Mouse (Mus musculus) telencephalon, adult 2 months (tissue): ENCODE data around the gene Iqch.

Source experiments
- DNase-seq: peaks from one replicate; pipeline ENCODE4 v3.0.0-alpha.2; 2011; ENCODE audit warnings: low read depth, low spot score

Iqch gene

GRCm38 (mm10) chr9:63612565-63613515 lies 10.5 kb upstream of the Iqch start:
- DNase-seq = no peak

GRCm38 (mm10) chr9:63611967-63612366 lies 9.7 kb upstream of the Iqch start:
- no peak for DNase-seq

DNA sequence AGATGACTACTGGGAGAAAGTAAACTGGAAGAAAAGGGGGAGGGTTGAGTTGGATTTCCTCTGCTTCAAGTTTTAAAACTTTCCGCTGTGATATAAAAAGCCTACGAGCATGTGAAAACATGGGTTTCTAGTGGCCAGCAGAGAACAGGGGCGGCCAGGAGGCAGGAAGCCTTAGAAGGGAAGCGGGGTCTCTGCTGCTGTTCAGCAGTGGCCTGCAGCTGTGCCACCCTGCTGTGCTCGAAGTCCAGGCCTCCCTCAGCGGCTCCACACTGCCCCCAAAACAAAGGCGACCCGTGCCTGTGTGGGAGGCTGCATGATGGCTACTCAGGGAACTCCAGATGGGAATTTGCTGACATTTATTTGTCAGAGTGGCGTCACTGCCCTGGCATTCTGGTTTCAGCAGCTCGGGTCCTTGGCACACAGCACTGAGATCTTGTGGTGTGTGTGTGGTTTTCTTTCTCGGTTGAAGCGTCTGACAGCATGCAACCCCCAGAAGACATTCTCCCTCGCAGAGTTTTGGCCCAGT lies 8.6 kb upstream of the Iqch start:
- DNase-seq = no peak

GRCm38 (mm10) chr9:63610231-63610630 lies 7.9 kb upstream of the Iqch start:
- DNase-seq = no peak

- DNase-seq = no peak
Observed at GRCm38 (mm10) chr9:63609776-63610175, 7.5 kb upstream of the Iqch start.

- no peak for DNase-seq
Observed at GRCm38 (mm10) chr9:63609246-63609645, 7.0 kb upstream of the Iqch start.

DNA sequence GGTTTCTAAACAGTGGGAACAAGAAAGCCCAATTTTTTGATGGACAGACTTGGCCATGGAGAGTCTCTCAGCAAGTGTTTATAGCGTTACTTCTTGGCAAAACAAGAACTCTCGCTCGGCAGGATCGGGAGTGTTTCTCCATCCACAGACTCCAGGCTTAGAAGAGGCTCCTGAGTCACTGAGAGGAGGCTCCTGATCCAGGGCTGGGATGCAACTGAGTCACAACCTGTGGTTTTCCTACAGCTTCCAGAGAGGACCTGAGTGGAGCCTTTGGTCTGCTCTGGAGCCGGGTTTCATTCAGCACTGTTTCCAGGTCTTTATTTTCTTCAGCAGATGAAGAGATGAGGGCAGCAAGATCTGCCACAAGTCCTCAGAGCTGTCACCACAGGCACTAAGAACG lies 5.7 kb upstream of the Iqch start:
- DNase-seq = no peak

GRCm38 (mm10) chr9:63606594-63606993 lies 4.3 kb upstream of the Iqch start:
- no peak for DNase-seq

DNA sequence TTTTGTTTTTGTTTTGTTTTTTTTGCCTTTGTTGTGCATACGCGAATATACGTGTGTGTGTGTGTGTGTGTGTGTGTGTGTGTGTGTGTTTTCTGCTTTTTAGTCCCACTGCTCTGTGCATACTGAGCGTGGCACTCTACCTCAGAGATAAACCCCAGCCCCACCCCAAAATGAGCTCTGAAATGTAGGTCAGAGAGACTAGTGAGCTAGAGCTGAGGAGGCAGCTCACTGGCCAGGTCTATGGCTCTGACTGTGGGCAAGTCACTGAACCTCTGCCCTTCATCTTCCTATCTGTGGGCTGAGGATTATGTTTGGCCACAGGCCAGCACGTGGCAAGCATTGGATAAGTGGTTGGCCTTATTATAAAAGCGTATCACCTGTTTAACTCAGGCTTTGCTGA lies 1.6 kb upstream of the Iqch start:
- no peak for DNase-seq

DNA sequence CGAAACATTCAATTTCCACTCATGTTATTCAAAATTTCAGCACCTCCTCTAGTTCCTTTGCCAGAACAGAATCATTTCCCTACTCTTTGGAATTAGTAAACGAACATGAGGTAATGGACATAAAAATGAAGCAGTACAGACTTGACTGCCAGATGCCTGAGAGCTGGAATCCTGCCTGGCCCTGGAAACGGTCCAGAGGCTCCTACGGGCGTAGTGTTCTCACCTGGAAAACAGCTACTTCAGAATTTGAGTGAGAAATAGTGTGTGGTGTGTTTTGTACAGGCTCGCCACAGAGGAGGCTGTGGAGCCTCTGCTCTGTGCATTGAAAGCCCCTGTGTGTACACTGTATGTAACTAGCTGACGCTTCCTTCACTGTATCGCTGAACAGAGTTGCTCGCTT lies 5.6 kb downstream of the Iqch start:
- no peak for DNase-seq

DNA sequence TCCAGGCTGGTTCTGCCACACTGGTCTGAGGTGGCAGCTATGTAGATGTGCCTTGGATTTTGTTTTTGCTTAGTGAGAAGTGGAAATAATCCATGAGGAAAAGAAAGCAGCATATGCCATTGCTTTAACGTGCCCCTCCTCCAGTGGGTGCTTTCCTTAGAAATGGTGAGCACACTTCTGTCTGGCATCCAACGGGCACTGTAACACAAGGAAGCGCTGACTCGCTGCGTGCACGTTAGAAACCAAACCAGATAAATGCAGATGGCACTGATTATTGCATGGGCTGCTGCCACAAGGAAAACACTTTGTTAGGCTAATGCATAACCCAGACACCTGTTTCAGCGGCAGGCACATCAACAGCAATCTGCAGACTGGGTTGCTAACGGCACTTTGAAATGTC lies 6.6 kb downstream of the Iqch start:
- DNase-seq = no peak

DNA sequence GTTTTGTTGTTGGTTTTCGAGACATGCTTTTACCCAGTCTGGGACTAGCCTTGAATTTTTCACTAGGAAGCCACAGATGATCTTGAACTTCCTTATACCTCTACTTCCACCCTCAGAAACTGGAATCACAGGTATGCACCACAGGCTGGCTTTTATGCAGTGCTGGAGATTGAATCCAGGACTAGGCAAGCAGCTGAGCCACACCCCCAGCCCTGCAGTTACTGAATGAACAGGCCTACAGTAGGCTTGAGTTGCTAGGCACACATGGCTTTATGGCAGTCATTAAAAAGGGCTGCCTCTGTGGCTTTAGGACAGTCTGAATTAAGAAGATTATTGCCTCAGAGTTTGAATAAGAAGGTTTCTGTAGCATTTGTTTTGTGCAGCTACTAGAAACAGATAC lies 7.3 kb downstream of the Iqch start:
- DNase-seq = no peak

DNA sequence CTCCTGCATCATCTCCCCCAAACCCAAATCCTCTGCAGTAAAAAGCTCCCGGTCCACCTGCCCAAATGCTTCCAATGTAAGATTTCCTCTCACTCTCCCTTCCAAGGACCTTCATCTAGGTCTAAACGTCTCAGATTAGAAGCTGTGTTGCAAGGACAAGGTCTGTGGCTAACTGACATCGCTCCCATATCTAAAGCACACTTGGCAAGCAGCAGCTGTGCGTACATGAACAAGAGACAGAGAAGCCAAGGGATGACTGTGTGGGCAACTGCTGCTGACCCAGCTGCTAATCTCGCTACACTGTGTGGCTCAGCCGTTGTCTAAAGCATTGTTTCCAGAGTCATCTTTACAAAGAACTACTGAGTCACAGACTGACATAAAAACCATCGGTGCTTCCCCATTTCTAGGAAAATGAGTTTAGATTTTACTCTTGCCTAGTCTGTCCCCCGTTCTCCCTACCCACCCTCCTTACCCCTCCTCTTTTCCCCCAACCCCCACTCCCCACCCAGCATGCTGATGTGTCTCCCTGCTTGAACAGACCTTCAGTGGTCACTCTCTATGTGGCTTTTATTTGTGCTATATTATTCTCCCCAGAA lies 10.5 kb downstream of the Iqch start:
- no peak for DNase-seq

DNA sequence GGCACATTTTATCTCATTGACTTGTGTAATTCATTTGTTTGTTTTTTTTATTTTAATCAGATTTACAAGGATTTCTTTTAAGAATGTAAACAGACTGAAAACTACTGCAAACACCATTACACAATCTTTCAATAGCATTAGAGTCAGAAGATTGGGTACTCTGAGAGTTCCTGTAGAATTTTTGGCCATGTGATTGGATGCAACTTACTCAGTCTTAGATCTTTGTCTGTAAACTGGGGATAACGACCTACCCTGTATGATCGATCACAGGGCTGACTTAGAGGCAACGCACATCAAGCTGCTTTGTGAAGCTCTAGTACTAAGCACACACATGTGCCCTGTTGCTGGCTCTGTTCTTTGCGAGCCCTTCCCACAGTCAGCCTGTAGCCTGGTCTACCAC lies 11.7 kb downstream of the Iqch start:
- no peak for DNase-seq

DNA sequence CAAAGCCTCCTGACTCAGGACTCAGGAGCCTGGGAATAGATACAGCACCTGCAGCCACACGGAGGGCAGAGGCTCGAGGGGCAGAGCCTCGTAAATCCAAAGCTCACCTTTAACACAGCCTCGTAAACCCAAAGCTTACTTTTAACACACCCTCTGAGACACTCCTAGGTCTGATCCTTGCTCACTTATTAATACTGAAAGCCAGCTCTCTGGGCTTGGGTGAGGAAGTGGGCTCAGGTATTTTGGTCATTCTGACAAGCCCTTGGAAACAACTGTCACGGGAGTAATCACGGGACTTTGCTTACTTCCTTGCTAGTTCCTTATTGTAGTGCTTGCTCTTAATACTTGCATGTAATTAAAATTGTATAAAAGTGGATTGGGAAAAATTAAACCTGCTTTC lies 13.1 kb downstream of the Iqch start:
- no peak for DNase-seq

DNA sequence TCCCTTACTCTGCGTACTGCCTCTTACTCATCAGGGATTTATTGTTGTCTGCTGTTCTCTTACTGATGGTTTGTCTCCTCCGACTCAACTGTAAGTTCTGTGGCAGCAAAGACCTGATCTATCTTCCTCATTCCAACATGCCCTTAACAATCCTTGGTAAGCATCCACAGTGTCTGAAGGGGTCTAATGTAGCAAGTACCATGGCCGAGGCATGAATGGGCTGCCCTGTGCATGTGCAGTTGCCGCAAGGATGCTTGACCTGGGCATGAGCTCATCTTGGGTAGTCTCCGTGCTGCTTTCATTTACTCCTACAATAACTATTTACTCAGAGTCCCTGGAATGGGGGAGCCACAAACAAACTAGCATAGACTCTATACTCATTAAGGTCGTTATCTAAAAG lies 17.0 kb downstream of the Iqch start:
- DNase-seq = no peak

- peak; percentile 83 for DNase-seq
Observed at GRCm38 (mm10) chr9:63581778-63582177, 20.5 kb downstream of the Iqch start.

DNA sequence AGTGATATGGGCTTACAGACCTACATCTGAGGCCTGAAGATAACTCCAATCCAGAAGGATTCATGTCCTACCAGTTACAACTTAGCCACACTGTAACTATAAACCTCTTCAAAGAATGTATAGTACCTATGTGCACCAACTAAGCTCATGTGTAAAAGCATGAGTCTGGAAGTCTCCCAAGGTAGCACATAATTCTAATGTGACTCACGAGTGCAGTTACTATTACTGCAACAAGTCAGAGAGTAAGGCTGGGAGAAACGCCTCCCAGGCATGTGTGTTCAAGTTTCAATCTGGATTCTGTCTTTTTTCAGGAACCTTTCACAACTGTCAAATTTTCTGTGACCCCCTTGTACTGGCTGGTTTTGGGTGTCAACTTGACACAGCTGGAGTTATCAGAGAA lies 22.2 kb downstream of the Iqch start:
- DNase-seq = no peak

GRCm38 (mm10) chr9:63579644-63580043 lies 22.6 kb downstream of the Iqch start:
- no peak for DNase-seq

- DNase-seq = no peak
Observed at GRCm38 (mm10) chr9:63577469-63577868, 24.8 kb downstream of the Iqch start.

- no peak for DNase-seq
Observed at GRCm38 (mm10) chr9:63572874-63573273, 29.4 kb downstream of the Iqch start.

GRCm38 (mm10) chr9:63571895-63572294 lies 30.4 kb downstream of the Iqch start:
- DNase-seq = no peak

- DNase-seq = no peak
Observed at GRCm38 (mm10) chr9:63568808-63569207, 33.5 kb downstream of the Iqch start.
